Mouse (Mus musculus) forebrain, embryonic 14.5 days (tissue): ENCODE measurements at regions not wholly inside any gene's neighbourhood (a gene's known extent, or its start where the extent isn't known, plus 50 kb on each side); places are given as distances from the start of the nearest gene placed in this dataset.

ENCODE experiments used
- ATAC-seq: fragments of 200-750 bp; cut with Nextera tagmentation; 2 replicates; pipeline ENCODE4 v1.8.0; 2017; ENCODE audit warnings: mild to moderate bottlenecking, moderate library complexity
- DNase-seq: peaks from one replicate; pipeline ENCODE4 v3.0.0-alpha.2; 2015; ENCODE audit warnings: low spot score
- H3K27ac ChIP-seq: fragments of 300-500 bp; sonication (generic); 2 replicates; pipeline ENCODE4 v1.5.1; 2014; ENCODE audit warnings: low read depth, mild to moderate bottlenecking, control low read depth, low read length, moderate library complexity
- H3K27me3 ChIP-seq: fragments of 300-500 bp; sonication (generic); replicated peaks from 2 replicates; pipeline ENCODE4 v1.6.1; 2014; ENCODE audit warnings: low read length, control low read depth, mixed read lengths; ENCODE audit not compliant: control insufficient read depth, insufficient read depth
- H3K36me3 ChIP-seq: fragments of 300-500 bp; sonication (generic); 2 replicates; pipeline ENCODE4 v1.6.1; 2014; ENCODE audit warnings: low read length, control low read depth; ENCODE audit not compliant: control insufficient read depth, insufficient read depth
- H3K4me1 ChIP-seq: fragments of 300-500 bp; sonication (generic); 2 replicates; pipeline ENCODE4 v1.6.1; 2014; ENCODE audit warnings: antibody characterized with exemption, low read length, control low read depth; ENCODE audit not compliant: control insufficient read depth, insufficient read depth
- H3K4me2 ChIP-seq: fragments of 300-500 bp; sonication (generic); 2 replicates; pipeline ENCODE4 v1.6.1; 2014; ENCODE audit warnings: mild to moderate bottlenecking, control low read depth, low read length
- H3K4me3 ChIP-seq: fragments of 300-500 bp; sonication (generic); 2 replicates; pipeline ENCODE4 v1.5.1; 2014; ENCODE audit warnings: low read depth, low read length, control low read depth
- H3K9ac ChIP-seq: fragments of 300-500 bp; sonication (generic); 2 replicates; pipeline ENCODE4 v1.6.1; 2014; ENCODE audit warnings: mild to moderate bottlenecking, low read length, control low read depth, moderate library complexity
- H3K9me3 ChIP-seq: fragments of 300-500 bp; sonication (generic); replicated peaks from 2 replicates; pipeline ENCODE4 v1.6.1; 2016; ENCODE audit warnings: low read length, control low read depth, mixed read lengths; ENCODE audit not compliant: control insufficient read depth
- WGBS: fragments of 180-500 bp; shearing (Covaris S2); extraction: QIAGEN DNeasy Blood & Tissue Kit; methylation state at CpG from one replicate; pipeline ENCODE4 v1.1.7; 2014; 5-methylcytosine and 5-hydroxymethylcytosine counted together

DNA sequence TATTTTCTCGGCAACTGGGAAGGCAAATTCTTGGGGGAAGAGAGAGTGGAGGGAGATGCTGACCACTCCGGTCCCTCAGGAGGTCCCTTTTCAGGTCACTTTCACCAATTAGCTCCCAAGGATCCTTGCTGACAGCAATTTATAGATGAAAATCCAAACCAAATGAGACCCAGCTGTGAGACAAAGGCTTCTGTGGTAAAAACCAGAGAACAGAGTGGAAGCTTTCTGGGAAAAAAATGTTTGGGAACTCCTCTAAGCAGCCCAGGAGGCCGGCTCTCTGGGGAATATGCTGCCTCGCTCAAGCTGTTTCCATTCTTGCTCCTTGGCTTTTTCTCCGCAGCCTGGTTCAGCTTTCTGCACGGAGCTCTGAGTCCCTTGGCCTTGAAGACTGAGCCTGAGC, 73.5 kb upstream of the Ddit4l start:
- Histone ChIP-seq H3K9me3 (no peaks in the 10 kb centered on the region), H3K27ac (no peak overlapping the region; the same call in 1 of the 2 replicates), H3K27me3 (no peaks in the 10 kb centered on the region), H3K9ac (no peak overlapping the region; the same call in 1 of the 2 replicates), H3K4me2 (peak overlapping the region; percentile 44), H3K36me3 (no peaks in the 10 kb centered on the region), H3K4me1 (peaks cover 5% of the 10 kb centered on the region; the same call in 1 of the 2 replicates), H3K4me3 (0 out of 2 replicates have a peak overlapping the region, but pooled peaks have one; percentile 4)
- peak; percentile 21; the same call in 1 of the 2 replicates for ATAC-seq
- WGBS, result 1% methylated on average over 6 of the region's 6 CpGs
- DNase-seq, result peak; percentile 48

GRCm38 (mm10) chr3:137550708-137551107, 70.7 kb upstream of the Ddit4l start:
- WGBS, result 94% methylated on average over 4 of the region's 4 CpGs
- Histone ChIP-seq H3K9ac (no peak overlapping the region), H3K9me3 (no peaks in the 10 kb centered on the region), H3K27ac (no peak overlapping the region), H3K4me1 (peaks cover 5% of the 10 kb centered on the region; the same call in 1 of the 2 replicates), H3K4me2 (no peak overlapping the region), H3K36me3 (no peaks in the 10 kb centered on the region), H3K27me3 (no peaks in the 10 kb centered on the region), H3K4me3 (no peak overlapping the region)
- no peak for DNase-seq
- ATAC-seq, result no peak

DNA sequence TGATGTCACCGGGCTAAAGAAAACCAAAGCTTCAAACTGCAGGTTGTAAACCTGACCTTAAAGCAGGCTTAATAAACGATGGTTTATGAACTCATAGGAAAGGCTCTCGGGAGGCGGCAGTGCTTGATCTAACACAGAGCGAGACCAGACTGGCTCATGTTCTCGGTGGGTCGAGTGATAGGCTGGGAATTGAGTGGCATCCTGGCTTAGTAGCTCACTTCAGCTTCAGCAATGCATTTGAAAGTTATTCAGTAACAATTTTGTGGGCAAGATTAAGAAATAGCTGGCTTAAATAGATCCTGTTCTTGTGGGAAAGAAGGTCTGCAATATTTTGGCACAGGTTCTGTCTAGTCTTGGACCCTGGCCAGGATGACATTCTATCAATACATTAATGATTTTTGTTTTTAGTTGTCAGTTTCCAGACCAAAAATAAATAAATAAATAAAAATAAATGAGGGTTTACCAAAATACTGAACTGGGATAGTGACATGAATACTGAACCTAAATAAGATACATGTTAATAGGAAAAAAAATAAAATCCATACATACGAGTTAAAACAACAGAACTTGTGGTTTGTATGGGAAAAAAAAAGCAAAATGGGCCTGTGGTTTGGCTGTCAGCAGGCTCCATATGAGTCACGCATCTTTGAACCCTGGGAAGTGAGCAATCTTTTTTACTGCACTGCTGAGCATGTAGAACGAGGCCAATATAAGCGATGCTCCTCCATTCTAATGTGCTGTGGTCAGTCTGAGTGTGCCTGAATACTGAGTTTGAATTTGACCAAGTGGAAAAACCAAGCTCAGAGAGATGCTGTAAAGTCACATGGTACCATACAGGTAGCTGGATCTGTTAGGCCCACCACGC, 68.7 kb upstream of the Ddit4l start:
- Histone ChIP-seq H3K9me3 (no peaks in the 10 kb centered on the region), H3K27ac (no peak overlapping the region), H3K27me3 (no peaks in the 10 kb centered on the region), H3K36me3 (no peaks in the 10 kb centered on the region), H3K4me1 (peaks cover 3% of the 10 kb centered on the region; the same call in 1 of the 2 replicates), H3K4me2 (no peak overlapping the region), H3K9ac (no peak overlapping the region), H3K4me3 (no peak overlapping the region)
- WGBS, result 82% methylated on average over 12 of the region's 12 CpGs
- DNase-seq (no peak), ATAC-seq (no peak)

GRCm38 (mm10) chr3:137560851-137561449, 60.5 kb upstream of the Ddit4l start:
- Histone ChIP-seq H3K27me3 (no peaks in the 10 kb centered on the region), H3K4me2 (no peak overlapping the region), H3K4me3 (no peak overlapping the region), H3K36me3 (no peaks in the 10 kb centered on the region), H3K9me3 (no peaks in the 10 kb centered on the region), H3K9ac (no peak overlapping the region), H3K4me1 (no peaks in the 10 kb centered on the region), H3K27ac (no peak overlapping the region)
- DNase-seq, result peak; percentile 81
- WGBS, result 59% methylated on average over 6 of the region's 6 CpGs
- ATAC-seq, result peak; percentile 66

- H3K4me3 ChIP-seq, result no peak overlapping the region
- H3K4me2 ChIP-seq, result no peak overlapping the region
- 62% methylated on average over 2 of the region's 2 CpGs for WGBS
- H3K27ac ChIP-seq, result no peak overlapping the region
- no peaks in the 10 kb centered on the region for H3K4me1 ChIP-seq
- H3K9ac ChIP-seq, result no peak overlapping the region
- H3K36me3 ChIP-seq, result no peaks in the 10 kb centered on the region
- H3K9me3 ChIP-seq, result no peaks in the 10 kb centered on the region
- no peak for ATAC-seq
- H3K27me3 ChIP-seq, result no peaks in the 10 kb centered on the region
- DNase-seq, result no peak
These were observed 59.4 kb upstream of the Ddit4l start for GRCm38 (mm10) chr3:137561986-137562385.

GRCm38 (mm10) chr3:137563541-137564080, 57.8 kb upstream of the Ddit4l start:
- H3K9me3 ChIP-seq, result no peaks in the 10 kb centered on the region
- H3K27me3 ChIP-seq, result no peaks in the 10 kb centered on the region
- H3K4me3 ChIP-seq, result no peak overlapping the region
- H3K27ac ChIP-seq, result no peak overlapping the region
- H3K4me2 ChIP-seq, result no peak overlapping the region
- DNase-seq, result no peak
- 86% methylated on average over 6 of the region's 6 CpGs for WGBS
- no peak overlapping the region for H3K9ac ChIP-seq
- H3K4me1 ChIP-seq, result no peaks in the 10 kb centered on the region
- no peak for ATAC-seq
- no peaks in the 10 kb centered on the region for H3K36me3 ChIP-seq

GRCm38 (mm10) chr3:137564282-137564681, 57.1 kb upstream of the Ddit4l start:
- H3K36me3 ChIP-seq, result no peaks in the 10 kb centered on the region
- no peaks in the 10 kb centered on the region for H3K9me3 ChIP-seq
- H3K4me3 ChIP-seq, result no peak overlapping the region
- H3K27me3 ChIP-seq, result no peaks in the 10 kb centered on the region
- no peak overlapping the region for H3K9ac ChIP-seq
- ATAC-seq (no peak), DNase-seq (no peak)
- WGBS, result 74% methylated on average over 5 of the region's 5 CpGs
- H3K4me1 ChIP-seq, result no peaks in the 10 kb centered on the region
- no peak overlapping the region for H3K27ac ChIP-seq
- H3K4me2 ChIP-seq, result no peak overlapping the region

DNA sequence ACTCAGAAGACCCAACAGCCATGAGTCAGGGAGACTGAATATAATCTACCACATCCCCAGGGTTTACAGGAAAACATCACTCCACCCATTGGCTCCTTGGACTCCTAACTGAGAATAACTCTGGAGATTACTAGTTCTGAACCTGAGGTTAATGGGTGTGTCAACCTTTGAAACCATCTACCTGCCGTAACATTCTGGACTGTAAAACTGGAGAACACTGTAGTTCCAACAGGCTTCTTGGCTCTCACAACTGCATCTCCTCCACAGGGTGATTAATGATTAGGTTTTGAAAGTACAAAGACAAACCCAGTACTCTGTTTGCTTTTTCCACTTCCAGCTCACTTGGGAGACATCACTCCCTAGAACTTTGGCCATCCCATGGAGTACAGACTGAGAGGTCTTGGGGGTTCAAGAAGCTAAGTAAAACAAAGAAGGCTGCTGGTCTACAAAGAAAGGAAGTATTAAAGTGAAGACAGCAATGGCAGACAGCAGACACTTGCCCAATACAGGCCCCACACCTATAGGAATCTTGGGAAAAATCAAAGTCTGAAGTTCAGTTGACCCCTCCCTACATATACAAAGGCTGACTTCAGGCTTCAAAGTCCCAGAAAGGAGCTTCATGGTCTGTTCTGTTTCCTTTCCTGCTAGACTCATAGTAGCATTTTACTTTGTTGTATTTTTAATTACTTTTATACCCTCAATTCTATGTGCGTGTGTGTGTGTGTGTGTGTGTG, 52.7 kb upstream of the Ddit4l start:
- Histone ChIP-seq H3K4me1 (no peaks in the 10 kb centered on the region), H3K27ac (no peak overlapping the region), H3K4me2 (no peak overlapping the region), H3K36me3 (no peaks in the 10 kb centered on the region), H3K9ac (no peak overlapping the region), H3K9me3 (no peaks in the 10 kb centered on the region), H3K4me3 (no peak overlapping the region), H3K27me3 (no peaks in the 10 kb centered on the region)
- no peak for DNase-seq
- WGBS, result 92% methylated on average over 2 of the region's 2 CpGs
- no peak for ATAC-seq
